Mouse (Mus musculus): ENCODE data around the gene Med13. TPM values are rescaled to one million over a fixed set of nuclear protein-coding genes. Genes with fewer than 3 reads are reported as not detected.

Gene Med13
- polyA plus RNA-seq, 2 experiments, result 3.7 to 5.0 TPM

DNA sequence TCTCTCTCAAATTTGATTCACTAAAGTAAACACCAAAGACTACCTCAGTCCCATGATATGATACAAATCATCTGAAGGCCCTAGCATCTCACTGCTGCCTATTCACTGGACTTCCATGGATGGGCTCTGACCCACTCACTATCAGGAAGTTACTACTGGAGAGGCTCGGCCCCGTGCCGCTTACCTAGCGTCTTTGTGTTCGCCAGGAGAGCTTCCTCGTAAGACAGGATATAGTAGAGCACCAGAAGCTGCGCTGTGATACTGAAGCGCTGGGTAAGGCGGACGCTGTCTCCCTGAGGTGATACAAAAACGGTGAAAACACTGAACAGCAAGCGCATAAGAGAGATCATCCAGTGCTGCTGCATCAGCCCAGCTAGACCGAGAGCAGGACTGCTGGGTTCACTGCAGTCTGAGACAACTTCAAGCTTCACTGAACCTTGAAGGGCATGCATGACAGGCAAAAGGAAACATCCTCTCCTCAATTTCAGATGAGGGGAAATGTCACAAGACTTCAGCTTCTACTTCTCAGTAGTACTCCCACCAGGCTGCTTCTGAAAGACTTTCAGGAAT, 125.5 kb downstream of the Med13 start:
- no peak overlapping the region for H3K27ac ChIP-seq
- H3K9ac ChIP-seq (replicated peaks), result no peak overlapping the region
- H3K4me3 ChIP-seq (ENCODE audit: insufficient read depth in 1 of 2, low read depth in 2 of 2, low read length in 2 of 2), result no peak overlapping the region
- H3K36me3 ChIP-seq (replicated peaks; ENCODE audit: control insufficient read depth, insufficient read depth, low read depth), result peaks cover 18% of the 10 kb centered on the region
- H3K4me2 ChIP-seq (ENCODE audit: low read depth), result no peak overlapping the region
- no peaks in the 10 kb centered on the region for H3K27me3 ChIP-seq (ENCODE audit: control insufficient read depth, insufficient read depth, low read length)
- DNase-seq (ENCODE audit: low read depth in 3 of 3, low spot score in 3 of 3) (no peak), ATAC-seq (ENCODE audit: insufficient read depth) (no peak)
- TF ChIP-seq CTCF (IDR thresholded peaks at IDR 0.05; ENCODE audit: low read depth), result no peak
- TF ChIP-seq EP300 (IDR thresholded peaks at IDR 0.05; ENCODE audit: low read depth), result no peak
- no peaks in the 10 kb centered on the region for H3K9me3 ChIP-seq (ENCODE audit: control insufficient read depth, low read length)
- 89% methylated on average over 13 of the region's 13 CpGs for WGBS (ENCODE audit: insufficient replicate concordance)
- H3K4me1 ChIP-seq (replicated peaks; ENCODE audit: control insufficient read depth in 2 of 2, insufficient read depth in 2 of 2, low read length in 1 of 2), result no peaks in the 10 kb centered on the region

DNA sequence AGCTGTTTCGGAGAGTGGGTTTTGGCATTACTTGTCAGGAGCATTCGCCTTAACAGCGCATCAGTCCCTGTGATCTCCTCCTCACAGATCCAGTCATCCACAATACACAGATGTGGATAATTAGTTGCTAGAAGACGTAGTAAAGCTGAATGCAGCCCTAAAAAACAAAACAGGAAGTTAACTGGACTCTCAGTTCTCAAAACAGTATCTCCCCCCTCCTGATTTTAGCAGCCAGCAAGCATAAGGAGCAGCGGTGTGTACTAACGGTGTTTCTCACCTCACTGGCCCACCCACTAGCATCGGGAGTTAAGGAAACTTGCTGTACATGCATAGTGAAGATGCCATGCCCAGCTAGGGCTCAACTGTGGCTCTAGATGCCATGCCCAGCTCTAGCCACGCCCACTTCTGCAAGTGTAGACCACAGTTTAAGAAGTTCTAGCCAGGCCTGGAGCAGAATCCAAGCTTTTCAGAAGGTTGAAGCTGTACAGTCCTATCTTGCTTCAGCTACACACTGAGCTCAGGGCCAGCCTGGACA, 130.7 kb downstream of the Med13 start:
- Histone ChIP-seq H3K27me3 (ENCODE audit: control insufficient read depth, insufficient read depth, low read length) (no peaks in the 10 kb centered on the region), H3K9me3 (ENCODE audit: control insufficient read depth, low read length) (no peaks in the 10 kb centered on the region), H3K4me2 (ENCODE audit: low read depth) (no peak overlapping the region), H3K4me1 (replicated peaks; ENCODE audit: control insufficient read depth in 2 of 2, insufficient read depth in 2 of 2, low read length in 1 of 2) (no peaks in the 10 kb centered on the region), H3K36me3 (replicated peaks; ENCODE audit: control insufficient read depth, insufficient read depth, low read depth) (peaks cover 23% of the 10 kb centered on the region), H3K4me3 (ENCODE audit: insufficient read depth in 1 of 2, low read depth in 2 of 2, low read length in 2 of 2) (no peak overlapping the region), H3K27ac (no peak overlapping the region), H3K9ac (replicated peaks) (no peak overlapping the region)
- TF ChIP-seq CTCF (IDR thresholded peaks at IDR 0.05; ENCODE audit: low read depth) (no peak), EP300 (IDR thresholded peaks at IDR 0.05; ENCODE audit: low read depth) (no peak)
- 76% methylated on average over 8 of the region's 8 CpGs for WGBS (ENCODE audit: insufficient replicate concordance)
- DNase-seq (ENCODE audit: low read depth in 3 of 3, low spot score in 3 of 3), result no peak
- no peak for ATAC-seq (ENCODE audit: insufficient read depth)

- no peaks in the 10 kb centered on the region for H3K9me3 ChIP-seq (ENCODE audit: control insufficient read depth, low read length)
- H3K27ac ChIP-seq, result no peak overlapping the region
Observed at GRCm38 (mm10) chr11:86225761-86226160, 131.6 kb downstream of the Med13 start.

More at GRCm38 (mm10) chr11:86225761-86226160, 131.6 kb downstream of the Med13 start:
- DNase-seq (ENCODE audit: low read depth in 3 of 3, low spot score in 3 of 3) (no peak), ATAC-seq (ENCODE audit: insufficient read depth) (no peak)
- Histone ChIP-seq H3K4me2 (ENCODE audit: low read depth) (no peak overlapping the region), H3K4me3 (ENCODE audit: insufficient read depth in 1 of 2, low read depth in 2 of 2, low read length in 2 of 2) (no peak overlapping the region), H3K9ac (replicated peaks) (no peak overlapping the region), H3K27me3 (ENCODE audit: control insufficient read depth, insufficient read depth, low read length) (no peaks in the 10 kb centered on the region), H3K4me1 (replicated peaks; ENCODE audit: control insufficient read depth in 2 of 2, insufficient read depth in 2 of 2, low read length in 1 of 2) (no peaks in the 10 kb centered on the region), H3K36me3 (replicated peaks; ENCODE audit: control insufficient read depth, insufficient read depth, low read depth) (peaks cover 21% of the 10 kb centered on the region)
- no peak for TF ChIP-seq CTCF (IDR thresholded peaks at IDR 0.05; ENCODE audit: low read depth)
- TF ChIP-seq EP300 (IDR thresholded peaks at IDR 0.05; ENCODE audit: low read depth), result no peak
- 82% methylated on average over 4 of the region's 4 CpGs for WGBS (ENCODE audit: insufficient replicate concordance)

Other genes starting within 250 kb of the Med13 start
- gene Brip1, start 156.4 kb downstream of the Med13 start, polyA plus RNA-seq (2012; rRNA removed), result 1.6 and 2.8 TPM in 2 replicates
- 6.5 and 6.8 TPM in 2 replicates for gene Brip1, start 156.4 kb downstream of the Med13 start, polyA plus RNA-seq (2014; fragmentation: Nextera tagmentation; extraction: Ambion mirVana)
- gene Ints2, start 100.0 kb downstream of the Med13 start, polyA plus RNA-seq (2012; rRNA removed), result 5.8 and 7.5 TPM in 2 replicates
- 10.4 and 12.0 TPM in 2 replicates for gene Ints2, start 100.0 kb downstream of the Med13 start, polyA plus RNA-seq (2014; fragmentation: Nextera tagmentation; extraction: Ambion mirVana)
- gene Rnft1, start 127.1 kb upstream of the Med13 start, polyA plus RNA-seq (2012; rRNA removed), result 2.2 and 3.2 TPM in 2 replicates
- gene Rnft1, start 127.1 kb upstream of the Med13 start, polyA plus RNA-seq (2014; fragmentation: Nextera tagmentation; extraction: Ambion mirVana), result 15.9 and 17.0 TPM in 2 replicates
- 5.8 and 8.4 TPM in 2 replicates for gene Rps6kb1, start 187.2 kb upstream of the Med13 start, polyA plus RNA-seq (2012; rRNA removed)
- gene Rps6kb1, start 187.2 kb upstream of the Med13 start, polyA plus RNA-seq (2014; fragmentation: Nextera tagmentation; extraction: Ambion mirVana), result 17.2 and 20.8 TPM in 2 replicates
- 4.3 and 5.6 TPM in 2 replicates for gene Tubd1, start 187.4 kb upstream of the Med13 start, polyA plus RNA-seq (2012; rRNA removed)
- gene Tubd1, start 187.4 kb upstream of the Med13 start, polyA plus RNA-seq (2014; fragmentation: Nextera tagmentation; extraction: Ambion mirVana), result 10.3 and 11.0 TPM in 2 replicates